ENCODE assay signal across 9 mouse cellular contexts in the genomic region with DNA sequence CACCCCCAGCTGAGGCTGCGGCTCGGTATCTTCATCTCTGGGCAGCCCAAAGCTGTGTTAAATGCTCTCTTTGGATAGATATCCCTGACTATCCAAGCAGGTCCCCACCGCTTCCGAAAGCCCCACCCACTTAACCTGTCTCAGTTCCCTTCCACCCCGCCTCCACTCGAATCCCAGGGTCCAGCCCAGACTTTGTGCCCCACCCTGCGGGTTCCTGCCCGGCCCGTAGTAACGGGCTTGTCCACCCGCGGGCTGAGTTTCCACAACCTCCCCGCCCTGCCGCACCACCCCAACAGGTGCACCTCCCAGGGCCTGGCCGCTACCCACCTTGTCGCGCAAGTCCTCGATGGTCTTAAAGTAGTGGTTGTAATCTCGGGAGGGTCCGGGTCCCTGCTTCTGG. TPM values are rescaled to one million over a fixed set of nuclear protein-coding genes. Genes with fewer than 3 reads are reported as not detected.
DNase-seq lines count a peak whose midpoint lies in the region; ATAC-seq lines count a peak whose summit lies in the region.
"Had no signal": no experiment of that assay in that cellular context is flagged by ENCODE, and none has a peak within 500 bp of the region (broad histone marks: within the 10 kb centered on the region; RNA-seq: fewer than 3 reads in every experiment).

No protein-coding gene starts in this region.

- intact Hi-C loops in left cerebral cortex, postnatal 4 days (cut with DNase I), result no loop called here

- no peaks in the 10 kb centered on the region for H3K36me3 ChIP-seq in heart, embryonic 11.5 days (ENCODE audit: control insufficient read depth, insufficient read depth, low read length)
- H3K36me3 ChIP-seq in hindbrain, embryonic 13.5 days, result no peaks in the 10 kb centered on the region
- no peaks in the 10 kb centered on the region for H3K36me3 ChIP-seq in limb, embryonic 13.5 days
- H3K36me3 ChIP-seq in midbrain, embryonic 16.5 days (ENCODE audit: control insufficient read depth, insufficient read depth, low read length), result no peaks in the 10 kb centered on the region

- no peaks in the 10 kb centered on the region for H3K9me3 ChIP-seq in heart, embryonic 11.5 days (replicated peaks; ENCODE audit: control insufficient read depth, low read length)
- no peaks in the 10 kb centered on the region for H3K9me3 ChIP-seq in hindbrain, embryonic 13.5 days
- no peaks in the 10 kb centered on the region for H3K9me3 ChIP-seq in limb, embryonic 13.5 days
- no peaks in the 10 kb centered on the region for H3K9me3 ChIP-seq in midbrain, embryonic 16.5 days (replicated peaks; ENCODE audit: control insufficient read depth, low read length, poor library complexity, severe bottlenecking)

- peaks cover 14% of the 10 kb centered on the region for H3K27me3 ChIP-seq in heart, embryonic 11.5 days (ENCODE audit: control insufficient read depth, insufficient read depth, low read length)
- H3K27me3 ChIP-seq in hindbrain, embryonic 13.5 days, result peaks cover 50% of the 10 kb centered on the region
- peaks cover 44% of the 10 kb centered on the region for H3K27me3 ChIP-seq in limb, embryonic 13.5 days
- H3K27me3 ChIP-seq in midbrain, embryonic 16.5 days (ENCODE audit: control insufficient read depth, insufficient read depth, low read depth, low read length), result peaks cover 23% of the 10 kb centered on the region

- H3K9ac ChIP-seq in heart, embryonic 11.5 days (ENCODE audit: low read depth, low read length), result peak overlapping the region; percentile 64
- H3K9ac ChIP-seq in hindbrain, embryonic 13.5 days, result no peak overlapping the region; the same call in 1 of the 2 replicates
- no peak overlapping the region for H3K9ac ChIP-seq in limb, embryonic 13.5 days
- H3K9ac ChIP-seq in midbrain, embryonic 16.5 days (ENCODE audit: low read depth, low read length), result peak overlapping the region; percentile 18; the same call in 1 of the 2 replicates

- ATAC-seq in heart, embryonic 11.5 days (replicated peaks; ENCODE audit: insufficient number of reproducible peaks, low FRiP score, low TSS enrichment), result peak; percentile 40; the same call in 1 of the 2 replicates
- no peak for ATAC-seq in hindbrain, embryonic 13.5 days (ENCODE audit: low FRiP score)
- no peak for ATAC-seq in limb, embryonic 13.5 days (ENCODE audit: low FRiP score, low read depth)
- ATAC-seq in midbrain, embryonic 16.5 days, result no peak

- WGBS in heart, embryonic 11.5 days (ENCODE audit: insufficient replicate concordance), result 2% methylated on average over 20 of the region's 20 CpGs
- WGBS in hindbrain, embryonic 13.5 days, result 2% methylated on average over 20 of the region's 20 CpGs
- WGBS in limb, embryonic 13.5 days, result 3% methylated on average over 20 of the region's 20 CpGs
- 0% methylated on average over 20 of the region's 20 CpGs for WGBS in midbrain, embryonic 16.5 days

- H3K4me2 ChIP-seq in heart, embryonic 11.5 days, result peak overlapping the region; percentile 78
- peak overlapping the region; percentile 51 for H3K4me2 ChIP-seq in hindbrain, embryonic 13.5 days
- peak overlapping the region; percentile 63 for H3K4me2 ChIP-seq in limb, embryonic 13.5 days (replicated peaks)
- H3K4me2 ChIP-seq in midbrain, embryonic 16.5 days (ENCODE audit: low read length), result peak overlapping the region; percentile 67

- no peak for DNase-seq in heart, adult 18-20 months
- DNase-seq in cerebellum, adult 9-11 months, result no peak
- DNase-seq in left cerebral cortex, postnatal 4 days, result no peak
- no peak for DNase-seq in thymus, postnatal 14 days

- no peak overlapping the region for H3K27ac ChIP-seq in heart, embryonic 11.5 days (ENCODE audit: low read depth, low read length)
- H3K27ac ChIP-seq in hindbrain, embryonic 13.5 days, result no peak overlapping the region
- no peak overlapping the region for H3K27ac ChIP-seq in limb, embryonic 13.5 days
- no peak overlapping the region for H3K27ac ChIP-seq in midbrain, embryonic 16.5 days (ENCODE audit: low read length)

- H3K4me1 ChIP-seq in heart, embryonic 11.5 days (ENCODE audit: control insufficient read depth, insufficient read depth, low read length), result peaks cover 26% of the 10 kb centered on the region
- H3K4me1 ChIP-seq in hindbrain, embryonic 13.5 days (replicated peaks), result peaks cover 11% of the 10 kb centered on the region
- H3K4me1 ChIP-seq in limb, embryonic 13.5 days, result peaks cover 22% of the 10 kb centered on the region
- H3K4me1 ChIP-seq in midbrain, embryonic 16.5 days (ENCODE audit: control insufficient read depth, insufficient read depth, low read length), result peaks cover 11% of the 10 kb centered on the region

- peak overlapping the region; percentile 44 for H3K4me3 ChIP-seq in heart, embryonic 11.5 days (ENCODE audit: low read depth, low read length)
- H3K4me3 ChIP-seq in hindbrain, embryonic 13.5 days, result peak overlapping the region; percentile 27
- H3K4me3 ChIP-seq in limb, embryonic 13.5 days, result peak overlapping the region; percentile 34
- peak overlapping the region; percentile 34 for H3K4me3 ChIP-seq in midbrain, embryonic 16.5 days (ENCODE audit: low read depth, low read length)

RNA-seq across cellular contexts. Expression of a gene that starts 3.4 kb away (rescaled TPM):
- polyA plus RNA-seq in heart, embryonic 11.5 days (2014; fragmentation: Nextera tagmentation; extraction: Ambion mirVana), result 48.4 and 69.2 TPM in 2 replicates
- 1 to 10 TPM; 4.0 to 9.1 TPM for total RNA-seq in heart, adult 18-20 months (2021)
- 1.00 and 1.2 TPM in 2 replicates for polyA plus RNA-seq in hindbrain, embryonic 13.5 days (2015; fragmentation: Nextera tagmentation; extraction: Ambion mirVana)
- polyA plus RNA-seq in limb, embryonic 13.5 days (2015; fragmentation: Nextera tagmentation; extraction: Ambion mirVana), result 18.6 and 21.8 TPM in 2 replicates
- polyA plus RNA-seq in midbrain, embryonic 16.5 days (2015; fragmentation: Nextera tagmentation; extraction: Ambion mirVana), result 2.9 and 3.4 TPM in 2 replicates
- 1 to 10 TPM; 1.2 to 1.5 TPM for total RNA-seq in left cerebral cortex, postnatal 4 days (2021)

RNA-seq across cellular contexts. Expression of a gene that starts 9.4 kb away (rescaled TPM):
- polyA plus RNA-seq in heart, embryonic 11.5 days (2014; fragmentation: Nextera tagmentation; extraction: Ambion mirVana), result 0.17 and 0.24 TPM in 2 replicates
- total RNA-seq in heart, adult 18-20 months (2021), result 1 to 10 TPM in 1 of 2 experiments, not detected in 1; 1.4 TPM
- 0.22 and 1.2 TPM in 2 replicates for polyA plus RNA-seq in hindbrain, embryonic 13.5 days (2015; fragmentation: Nextera tagmentation; extraction: Ambion mirVana)
- polyA plus RNA-seq in limb, embryonic 13.5 days (2015; fragmentation: Nextera tagmentation; extraction: Ambion mirVana), result 151 and 172 TPM in 2 replicates
- 0.31 and 0.40 TPM in 2 replicates for polyA plus RNA-seq in midbrain, embryonic 16.5 days (2015; fragmentation: Nextera tagmentation; extraction: Ambion mirVana)
- not detected for total RNA-seq in left cerebral cortex, postnatal 4 days (2021)

RNA-seq across cellular contexts. Expression of a gene that starts 23.7 kb away (rescaled TPM):
- not detected in 2 replicates for polyA plus RNA-seq in heart, embryonic 11.5 days (2014; fragmentation: Nextera tagmentation; extraction: Ambion mirVana)
- total RNA-seq in heart, adult 18-20 months (2021), result not detected
- 0.57 TPM in 1 of 2 replicates, not detected in the other for polyA plus RNA-seq in hindbrain, embryonic 13.5 days (2015; fragmentation: Nextera tagmentation; extraction: Ambion mirVana)
- not detected in 2 replicates for polyA plus RNA-seq in limb, embryonic 13.5 days (2015; fragmentation: Nextera tagmentation; extraction: Ambion mirVana)
- polyA plus RNA-seq in midbrain, embryonic 16.5 days (2015; fragmentation: Nextera tagmentation; extraction: Ambion mirVana), result 0.11 TPM in 1 of 2 replicates, not detected in the other
- total RNA-seq in left cerebral cortex, postnatal 4 days (2021), result not detected
- polyA plus RNA-seq: liver, embryonic 16.5 days had no signal

RNA-seq across cellular contexts. Expression of a gene that starts 39.7 kb away (rescaled TPM):
- polyA plus RNA-seq in heart, embryonic 11.5 days (2014; fragmentation: Nextera tagmentation; extraction: Ambion mirVana), result not detected in 2 replicates
- total RNA-seq in heart, adult 18-20 months (2021), result not detected
- polyA plus RNA-seq in hindbrain, embryonic 13.5 days (2015; fragmentation: Nextera tagmentation; extraction: Ambion mirVana), result not detected in 2 replicates
- polyA plus RNA-seq in limb, embryonic 13.5 days (2015; fragmentation: Nextera tagmentation; extraction: Ambion mirVana), result 0.14 TPM in 1 of 2 replicates, not detected in the other
- polyA plus RNA-seq in midbrain, embryonic 16.5 days (2015; fragmentation: Nextera tagmentation; extraction: Ambion mirVana), result not detected in 2 replicates
- total RNA-seq in left cerebral cortex, postnatal 4 days (2021), result not detected
- polyA plus RNA-seq: liver, embryonic 16.5 days had no signal

RNA-seq across cellular contexts. Expression of a gene that starts 47.9 kb away (rescaled TPM):
- not detected in 2 replicates for polyA plus RNA-seq in heart, embryonic 11.5 days (2014; fragmentation: Nextera tagmentation; extraction: Ambion mirVana)
- total RNA-seq in heart, adult 18-20 months (2021), result not detected
- polyA plus RNA-seq in hindbrain, embryonic 13.5 days (2015; fragmentation: Nextera tagmentation; extraction: Ambion mirVana), result not detected in 2 replicates
- not detected in 2 replicates for polyA plus RNA-seq in limb, embryonic 13.5 days (2015; fragmentation: Nextera tagmentation; extraction: Ambion mirVana)
- not detected in 2 replicates for polyA plus RNA-seq in midbrain, embryonic 16.5 days (2015; fragmentation: Nextera tagmentation; extraction: Ambion mirVana)
- total RNA-seq in left cerebral cortex, postnatal 4 days (2021), result under 1 TPM; 0.52 to 0.56 TPM
- polyA plus RNA-seq: liver, embryonic 16.5 days had no signal

Comparison
In these comparisons a context has a peak if more than half of its experiments do, and no peak if none do; other contexts are left out.
1. H3K9ac ChIP-seq: peak in heart, embryonic 11.5 days (single experiment) and midbrain, embryonic 16.5 days (single experiment); none in hindbrain, embryonic 13.5 days (single experiment) and limb, embryonic 13.5 days (single experiment).
2. RNA of a gene that starts 9.4 kb away (polyA plus RNA-seq): 151 to 172 TPM in limb, embryonic 13.5 days; 0.31 to 0.40 TPM in midbrain, embryonic 16.5 days, 0.17 to 0.24 TPM in heart, embryonic 11.5 days and 0.22 to 1.2 TPM in hindbrain, embryonic 13.5 days; every median in the first group is over 10 times any median in the second.
3. Peak in every context shown above with its lines, with median percentiles within 50 percentile points of each other: H3K4me2 ChIP-seq and H3K4me3 ChIP-seq.